Mouse (Mus musculus) forebrain, embryonic 14.5 days (tissue): ENCODE data around the gene Ciao1. TPM values are rescaled to one million over a fixed set of nuclear protein-coding genes. Genes with fewer than 3 reads are reported as not detected.
"Not testable (repeated sequence)": the region's sequence is repeated elsewhere in the genome, so short reads cannot be mapped to it uniquely, and the experiment has no call there.

ENCODE experiments used
- ATAC-seq: fragments of 200-750 bp; cut with Nextera tagmentation; 2 replicates; pipeline ENCODE4 v1.8.0; 2017; ENCODE audit warnings: mild to moderate bottlenecking, moderate library complexity
- DNase-seq: peaks from one replicate; pipeline ENCODE4 v3.0.0-alpha.2; 2015; ENCODE audit warnings: low spot score
- H3K27ac ChIP-seq: fragments of 300-500 bp; sonication (generic); 2 replicates; pipeline ENCODE4 v1.5.1; 2014; ENCODE audit warnings: low read depth, mild to moderate bottlenecking, control low read depth, low read length, moderate library complexity
- H3K27me3 ChIP-seq: fragments of 300-500 bp; sonication (generic); replicated peaks from 2 replicates; pipeline ENCODE4 v1.6.1; 2014; ENCODE audit warnings: low read length, control low read depth, mixed read lengths; ENCODE audit not compliant: control insufficient read depth, insufficient read depth
- H3K36me3 ChIP-seq: fragments of 300-500 bp; sonication (generic); 2 replicates; pipeline ENCODE4 v1.6.1; 2014; ENCODE audit warnings: low read length, control low read depth; ENCODE audit not compliant: control insufficient read depth, insufficient read depth
- H3K4me1 ChIP-seq: fragments of 300-500 bp; sonication (generic); 2 replicates; pipeline ENCODE4 v1.6.1; 2014; ENCODE audit warnings: antibody characterized with exemption, low read length, control low read depth; ENCODE audit not compliant: control insufficient read depth, insufficient read depth
- H3K4me2 ChIP-seq: fragments of 300-500 bp; sonication (generic); 2 replicates; pipeline ENCODE4 v1.6.1; 2014; ENCODE audit warnings: mild to moderate bottlenecking, control low read depth, low read length
- H3K4me3 ChIP-seq: fragments of 300-500 bp; sonication (generic); 2 replicates; pipeline ENCODE4 v1.5.1; 2014; ENCODE audit warnings: low read depth, low read length, control low read depth
- H3K9ac ChIP-seq: fragments of 300-500 bp; sonication (generic); 2 replicates; pipeline ENCODE4 v1.6.1; 2014; ENCODE audit warnings: mild to moderate bottlenecking, low read length, control low read depth, moderate library complexity
- H3K9me3 ChIP-seq: fragments of 300-500 bp; sonication (generic); replicated peaks from 2 replicates; pipeline ENCODE4 v1.6.1; 2016; ENCODE audit warnings: low read length, control low read depth, mixed read lengths; ENCODE audit not compliant: control insufficient read depth
- WGBS: fragments of 180-500 bp; shearing (Covaris S2); extraction: QIAGEN DNeasy Blood & Tissue Kit; methylation state at CpG from one replicate; pipeline ENCODE4 v1.1.7; 2014; 5-methylcytosine and 5-hydroxymethylcytosine counted together
- polyA plus RNA-seq: library from polyadenylated mRNA; unstranded; fragments of >200 nt; fragmentation: Nextera tagmentation; extraction: Ambion mirVana; gene quantifications from 2 replicates; pipeline ENCODE4 v1.2.1, GENCODE M21; 2014

Gene Ciao1
- 64.3 and 67.7 TPM in 2 replicates for polyA plus RNA-seq

GRCm38 (mm10) chr2:127247592-127248333 is at the start of gene Ciao1, which contains the start of gene Tmem127:
Ciao1 (minus strand) TSS chr2:127247816.
Tmem127 (plus strand) TSS chr2:127247908.
- H3K27ac ChIP-seq, result peak within 1 kb of the TSS; percentile 73
- peaks cover 34% of the 10 kb centered on the region for H3K36me3 ChIP-seq
- no peaks in the 10 kb centered on the region for H3K9me3 ChIP-seq
- DNase-seq (peak; percentile 99), ATAC-seq (peak; percentile 99)
- no peaks in the 10 kb centered on the region for H3K27me3 ChIP-seq
- peak within 1 kb of the TSS; percentile 82 for H3K4me3 ChIP-seq
- peak within 1 kb of the TSS; percentile 95 for H3K4me2 ChIP-seq
- peaks cover 13% of the 10 kb centered on the region for H3K4me1 ChIP-seq
- WGBS, result under 1% methylated on average over 49 of the region's 53 CpGs
- H3K9ac ChIP-seq, result peak within 1 kb of the TSS; percentile 90

GRCm38 (mm10) chr2:127297001-127297805 is 49.6 kb upstream of the Ciao1 start:
- Histone ChIP-seq H3K27me3 (no peaks in the 10 kb centered on the region), H3K9ac (no peak overlapping the region), H3K27ac (no peak overlapping the region), H3K36me3 (peaks cover 87% of the 10 kb centered on the region), H3K9me3 (no peaks in the 10 kb centered on the region), H3K4me3 (no peak overlapping the region), H3K4me1 (no peaks in the 10 kb centered on the region), H3K4me2 (no peak overlapping the region)
- DNase-seq (no peak), ATAC-seq (no peak)
- 94% methylated on average over 7 of the region's 7 CpGs for WGBS

GRCm38 (mm10) chr2:127292250-127292649 is 44.6 kb upstream of the Ciao1 start:
- no peak overlapping the region for H3K27ac ChIP-seq
- peaks cover 71% of the 10 kb centered on the region for H3K36me3 ChIP-seq
- no peaks in the 10 kb centered on the region for H3K27me3 ChIP-seq
- H3K9ac ChIP-seq, result no peak overlapping the region
- H3K4me3 ChIP-seq, result no peak overlapping the region
- no peaks in the 10 kb centered on the region for H3K9me3 ChIP-seq
- no peak overlapping the region for H3K4me2 ChIP-seq
- WGBS, result 89% methylated on average over 4 of the region's 4 CpGs
- DNase-seq (no peak), ATAC-seq (no peak)
- H3K4me1 ChIP-seq, result no peaks in the 10 kb centered on the region

- Histone ChIP-seq H3K27me3 (no peaks in the 10 kb centered on the region), H3K4me3 (no peak overlapping the region), H3K9me3 (no peaks in the 10 kb centered on the region), H3K4me2 (no peak overlapping the region), H3K9ac (no peak overlapping the region), H3K27ac (no peak overlapping the region), H3K36me3 (no peaks in the 10 kb centered on the region), H3K4me1 (peaks cover 3% of the 10 kb centered on the region; the same call in 1 of the 2 replicates)
- ATAC-seq (no peak), DNase-seq (no peak)
Observed at GRCm38 (mm10) chr2:127278162-127278561, 30.5 kb upstream of the Ciao1 start.

GRCm38 (mm10) chr2:127275551-127276320 is 28.1 kb upstream of the Ciao1 start:
- no peaks in the 10 kb centered on the region for H3K27me3 ChIP-seq
- no peak overlapping the region for H3K4me3 ChIP-seq
- no peak overlapping the region for H3K9ac ChIP-seq
- no peak overlapping the region for H3K4me2 ChIP-seq
- DNase-seq (no peak), ATAC-seq (no peak)
- H3K36me3 ChIP-seq, result no peaks in the 10 kb centered on the region
- H3K4me1 ChIP-seq, result peaks cover 6% of the 10 kb centered on the region; the same call in 1 of the 2 replicates
- WGBS, result 66% methylated on average over 5 of the region's 5 CpGs
- no peak overlapping the region for H3K27ac ChIP-seq
- H3K9me3 ChIP-seq, result no peaks in the 10 kb centered on the region

GRCm38 (mm10) chr2:127274590-127274989 is 27.0 kb upstream of the Ciao1 start:
- Histone ChIP-seq H3K4me2 (no peak overlapping the region), H3K9me3 (no peaks in the 10 kb centered on the region), H3K4me3 (no peak overlapping the region), H3K27me3 (no peaks in the 10 kb centered on the region), H3K27ac (no peak overlapping the region), H3K9ac (no peak overlapping the region), H3K4me1 (peaks cover 6% of the 10 kb centered on the region; the same call in 1 of the 2 replicates), H3K36me3 (no peaks in the 10 kb centered on the region)
- DNase-seq (no peak), ATAC-seq (no peak)
- WGBS, result 81% methylated on average over 2 of the region's 2 CpGs

- Histone ChIP-seq H3K4me1 (peaks cover 6% of the 10 kb centered on the region; the same call in 1 of the 2 replicates), H3K36me3 (no peaks in the 10 kb centered on the region), H3K9me3 (no peaks in the 10 kb centered on the region), H3K4me3 (no peak overlapping the region), H3K4me2 (no peak overlapping the region), H3K27ac (no peak overlapping the region), H3K9ac (no peak overlapping the region), H3K27me3 (no peaks in the 10 kb centered on the region)
- DNase-seq (no peak), ATAC-seq (no peak)
- WGBS, result 96% methylated on average over 3 of the region's 3 CpGs
Observed at GRCm38 (mm10) chr2:127272806-127273205, 25.2 kb upstream of the Ciao1 start.

GRCm38 (mm10) chr2:127272049-127272448 is 24.4 kb upstream of the Ciao1 start:
- not testable (repeated sequence) for H3K9me3 ChIP-seq, DNase-seq, H3K36me3 ChIP-seq, H3K4me1 ChIP-seq, ATAC-seq, H3K27ac ChIP-seq, H3K4me3 ChIP-seq, H3K27me3 ChIP-seq, H3K9ac ChIP-seq
- H3K4me2 ChIP-seq, result peak overlapping the region; percentile 74; the same call in 1 of the 2 replicates
- WGBS, result 87% methylated on average over 4 of the region's 4 CpGs
